Mouse (Mus musculus): ENCODE data around the gene Ttll12. TPM values are rescaled to one million over a fixed set of nuclear protein-coding genes. Genes with fewer than 3 reads are reported as not detected.

Ttll12 gene
- total RNA-seq (2023; ENCODE audit: inconsistent age) = 6.0 to 10.9 TPM (median 8.2 TPM) in 4 replicates

GRCm38 (mm10) chr15:83594513-83595363, at the start of gene Ttll12:
Ttll12 (minus strand) TSS chr15:83595157.

DNA sequence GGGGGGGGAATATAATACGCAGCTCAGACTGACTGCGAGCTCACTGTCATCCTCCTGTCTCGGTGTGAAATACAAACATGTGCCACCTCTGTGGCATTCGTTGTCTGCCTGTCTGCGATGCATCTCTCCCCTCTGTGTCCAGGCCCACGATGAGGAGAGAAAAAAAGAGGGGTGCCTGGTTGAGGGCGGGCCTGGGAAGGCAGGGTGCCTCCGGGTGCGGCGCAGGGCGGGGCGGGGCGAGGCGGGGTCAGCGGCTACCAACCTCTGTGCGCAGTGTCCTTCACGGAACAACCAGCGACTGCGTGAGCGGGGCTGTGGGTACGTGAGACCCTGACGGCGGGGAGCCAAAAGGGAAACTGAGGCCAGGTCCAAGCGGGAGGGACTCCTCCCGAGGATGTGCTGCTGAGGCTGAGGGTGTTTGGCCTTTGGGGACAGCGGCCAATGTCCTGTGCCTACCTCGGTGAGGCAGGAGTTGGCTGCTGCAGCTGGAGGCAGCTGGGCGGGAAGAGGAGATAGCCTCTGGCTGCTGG, 31.6 kb downstream of the Ttll12 start, which contains the start of the genes Tspo and Mcat:
Gene Tspo (plus strand): TSS at position 266 of the 530 bp plus-strand sequence.
Gene Mcat (minus strand): TSS at position 461 of the 530 bp plus-strand sequence.

DNA sequence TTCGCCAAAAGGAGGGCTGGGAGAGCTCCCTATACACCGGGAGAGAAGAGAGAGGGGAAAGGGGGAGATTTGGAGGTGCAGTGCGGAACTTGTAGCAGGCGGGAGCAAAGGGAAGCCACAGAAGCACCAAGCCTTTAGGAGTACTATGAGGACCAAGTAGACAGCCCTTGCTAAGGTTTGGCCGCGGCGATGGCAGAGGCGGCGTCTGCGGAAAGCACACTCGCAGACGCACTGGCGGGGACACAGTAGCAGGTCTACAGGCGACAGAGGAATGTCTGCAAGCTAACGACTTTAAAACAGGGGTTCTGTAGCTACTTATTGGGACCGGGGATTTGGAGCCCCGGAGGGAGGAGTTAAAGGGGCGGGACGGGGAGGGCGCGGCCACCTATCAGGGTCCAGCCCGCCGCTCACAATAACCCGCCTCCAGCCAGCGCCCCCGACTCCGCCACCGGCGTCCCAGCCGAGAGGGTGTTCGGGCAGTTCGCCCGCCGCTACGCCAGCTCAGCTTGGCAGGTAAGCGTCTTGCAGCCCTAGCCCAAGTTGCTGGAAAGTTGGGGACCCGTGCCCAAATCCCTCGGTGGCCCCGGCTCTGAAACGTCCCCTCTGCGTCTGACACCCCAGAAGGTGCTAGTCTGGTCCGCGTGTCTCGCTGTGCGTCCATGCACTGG, 68.4 kb downstream of the Ttll12 start, which contains the start of gene Bik:
Gene Bik (plus strand): TSS at position 439 of the 668 bp plus-strand sequence.

Other genes starting within 250 kb of the Ttll12 start
- 9.8 to 10.5 TPM (median 10.1 TPM) in 4 replicates for gene Arfgap3, start 244.9 kb downstream of the Ttll12 start, total RNA-seq (2023; ENCODE audit: inconsistent age)
- gene Pacsin2, start 130.6 kb downstream of the Ttll12 start, total RNA-seq (2023; ENCODE audit: inconsistent age) = 68.4 to 88.1 TPM (median 77.7 TPM) in 4 replicates
- gene Ttll1, start 84.3 kb downstream of the Ttll12 start, total RNA-seq (2023; ENCODE audit: inconsistent age) = 5.8 to 8.1 TPM (median 6.9 TPM) in 4 replicates
- gene Bik, start 68.3 kb downstream of the Ttll12 start, total RNA-seq (2023; ENCODE audit: inconsistent age) = not detected in 4 replicates
- gene Tspo, start 31.6 kb downstream of the Ttll12 start, total RNA-seq (2023; ENCODE audit: inconsistent age) = 52.7 to 63.3 TPM (median 59.1 TPM) in 4 replicates
- gene Mcat, start 31.4 kb downstream of the Ttll12 start, total RNA-seq (2023; ENCODE audit: inconsistent age) = 16.4 to 20.4 TPM (median 18.2 TPM) in 4 replicates
- gene Scube1, start 129.9 kb upstream of the Ttll12 start, total RNA-seq (2023; ENCODE audit: inconsistent age) = not detected in 4 replicates
- gene Mpped1, start 184.3 kb upstream of the Ttll12 start, total RNA-seq (2023; ENCODE audit: inconsistent age) = not detected in 4 replicates

Data from B cell, adult (primary cell).